Mouse (Mus musculus) embryo, embryonic 11 days (tissue): ENCODE measurements at regions not wholly inside any gene's neighbourhood (a gene's known extent, or its start where the extent isn't known, plus 50 kb on each side); places are given as distances from the start of the nearest gene placed in this dataset.

Experiments
- DNase-seq: peaks from one replicate; pipeline ENCODE4 v3.0.0-alpha.2; 2015

DNA sequence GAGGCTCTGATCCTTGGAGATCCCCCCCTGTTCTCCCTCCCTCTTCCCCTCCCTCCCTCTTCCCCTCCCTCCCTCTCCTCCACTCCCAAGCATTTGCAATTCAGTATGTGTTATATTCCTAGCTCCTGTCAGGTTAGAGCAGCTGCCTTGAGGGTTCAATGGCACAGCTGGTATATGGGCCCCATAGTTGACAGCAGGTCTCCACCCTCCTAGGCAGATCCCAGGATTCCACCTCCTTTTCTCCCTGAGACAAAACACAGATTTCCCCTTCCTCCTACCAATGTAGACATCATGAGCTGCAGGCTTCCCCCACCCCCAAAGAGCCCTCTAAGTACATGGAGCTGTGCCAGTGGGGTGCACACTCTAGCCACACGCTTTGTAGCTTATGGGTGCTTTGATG lies 137.8 kb downstream of the Unc5cl start:
- DNase-seq, result no peak

DNA sequence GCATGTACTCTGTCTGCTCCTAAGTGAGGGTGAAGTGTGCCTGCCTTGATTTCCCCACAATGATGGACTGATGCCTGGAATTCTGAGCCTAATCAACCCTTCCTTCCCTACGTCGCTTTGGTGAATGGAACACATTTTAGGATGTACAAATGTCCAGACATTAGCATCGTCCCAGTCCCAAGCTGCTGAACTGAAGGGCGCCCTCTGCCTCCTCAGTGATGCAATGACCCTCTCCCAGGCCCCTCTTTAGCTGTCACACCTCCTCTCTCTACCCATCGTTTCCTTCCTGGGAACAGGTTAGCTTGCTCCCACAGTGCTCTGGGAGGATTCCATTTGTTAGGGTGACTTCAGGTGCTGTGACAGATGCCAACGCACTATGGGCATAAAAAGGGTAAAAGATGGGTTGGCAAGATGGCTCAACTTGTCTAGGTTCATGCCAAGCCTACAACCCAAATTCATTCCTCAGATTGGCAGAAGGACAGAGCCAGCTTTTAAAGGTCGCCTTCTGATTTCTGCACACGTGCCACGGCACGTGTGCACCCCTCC lies 140.8 kb downstream of the Unc5cl start:
- no peak for DNase-seq

- no peak for DNase-seq
Observed at GRCm38 (mm10) chr17:48596406-48596805, 141.7 kb downstream of the Unc5cl start.

DNA sequence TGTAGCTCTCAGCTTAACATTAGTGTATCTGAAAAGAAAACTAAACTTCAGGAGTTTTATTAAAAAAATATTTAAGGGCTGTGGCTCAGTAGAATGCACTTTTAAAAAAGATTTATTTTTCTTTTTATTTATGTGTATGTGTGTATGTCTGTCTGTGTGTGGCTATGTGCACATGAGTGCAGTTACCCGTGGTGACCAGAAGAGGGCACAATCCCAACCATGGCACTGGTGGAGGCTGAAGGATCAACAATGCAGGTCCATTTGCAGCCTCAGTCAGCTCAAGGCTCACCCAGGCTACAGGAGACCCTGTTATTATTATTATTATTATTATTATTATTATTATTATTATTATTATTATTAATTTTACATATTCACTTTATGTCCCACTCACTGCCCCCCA lies 142.6 kb downstream of the Unc5cl start:
- DNase-seq, result no peak

DNA sequence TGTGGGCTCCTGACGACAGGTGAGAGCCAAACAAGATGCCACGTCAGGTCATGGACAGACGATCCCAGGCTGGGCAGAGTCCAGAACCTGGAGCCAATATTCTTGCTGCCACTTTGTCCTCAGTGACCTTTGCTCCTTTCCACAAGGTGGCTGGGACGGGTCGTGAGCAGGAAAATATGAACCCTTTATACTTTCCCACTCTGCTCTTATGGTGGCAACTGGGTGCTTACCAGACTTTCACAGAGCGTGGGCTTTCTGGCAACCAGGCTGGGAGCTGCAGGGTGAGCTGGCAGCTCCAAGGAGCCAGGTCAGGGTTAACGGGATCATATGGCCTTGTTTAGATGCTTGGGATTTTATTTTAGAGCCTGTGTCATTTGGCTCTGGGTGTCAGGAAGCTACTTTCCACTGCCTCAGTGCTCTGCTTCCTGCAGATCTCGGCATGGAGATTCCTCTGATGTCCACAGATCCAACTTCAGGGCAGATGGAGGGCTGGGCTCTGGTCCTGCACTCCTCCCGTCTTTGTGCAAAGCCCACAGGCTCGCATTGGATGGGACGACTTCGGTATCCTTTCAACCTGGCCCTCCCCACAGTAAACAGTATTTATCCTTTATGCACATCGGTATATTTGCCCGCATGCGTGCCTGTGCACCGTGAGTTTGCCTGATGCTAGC lies 143.9 kb downstream of the Unc5cl start:
- DNase-seq, result no peak

DNA sequence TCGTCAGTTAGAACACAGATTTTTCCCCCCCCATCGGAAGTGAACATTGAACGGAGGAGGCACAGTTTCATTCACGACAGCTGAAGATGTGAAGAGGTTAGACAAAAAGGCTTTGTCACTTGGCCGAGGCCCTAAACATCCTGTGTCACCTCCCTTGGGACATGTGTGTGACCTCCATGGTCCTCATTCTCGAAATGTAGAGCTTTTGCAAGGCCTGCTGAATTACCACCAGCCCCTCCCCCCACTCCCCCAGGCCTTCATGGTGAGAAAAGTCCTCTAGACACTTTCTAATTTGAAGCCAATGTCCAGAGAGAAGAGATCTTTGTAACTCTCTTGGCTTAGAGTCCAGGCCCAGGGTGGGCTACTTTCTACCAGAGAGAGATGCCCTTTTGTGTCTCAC lies 145.5 kb downstream of the Unc5cl start:
- DNase-seq, result peak; percentile 22

DNA sequence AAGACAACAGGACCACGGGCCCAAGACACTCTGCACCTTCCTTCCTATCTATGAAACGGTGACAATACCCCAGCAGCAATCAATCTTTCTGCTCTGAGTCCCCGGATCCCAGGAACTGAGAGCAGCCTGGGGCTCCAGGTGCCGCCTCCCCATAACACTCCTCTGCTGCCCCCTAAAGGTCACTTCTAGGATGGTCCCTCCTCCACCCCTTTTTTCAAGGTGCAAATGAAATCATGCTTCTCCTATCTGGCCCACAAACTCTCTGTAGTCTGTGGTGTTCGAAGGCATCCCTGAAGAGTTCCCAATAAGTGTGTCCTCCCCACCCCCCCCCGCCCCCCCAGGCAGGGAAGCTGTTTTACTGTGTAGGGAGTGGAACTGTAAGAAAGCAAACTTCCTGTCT lies 147.9 kb downstream of the Unc5cl start:
- DNase-seq, result peak; percentile 83

DNA sequence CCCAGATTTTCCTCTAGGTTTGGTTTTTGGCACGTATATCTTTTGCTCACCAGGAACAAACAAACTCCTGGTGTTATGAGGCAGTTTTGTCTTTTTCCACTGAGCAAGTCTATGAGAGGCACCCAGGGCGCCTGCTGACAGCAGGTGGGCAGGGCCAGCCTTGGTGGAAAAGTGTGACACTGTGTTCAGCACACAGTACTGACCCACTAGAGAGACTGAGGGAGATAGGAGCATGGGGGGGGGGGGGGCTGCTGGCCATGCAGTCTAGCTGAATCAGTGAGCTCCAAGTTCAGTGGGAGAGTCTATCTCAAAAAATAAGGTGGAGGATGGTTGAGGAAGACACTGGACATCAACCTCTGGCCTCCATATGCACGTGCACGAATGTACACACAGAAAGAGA lies 152.1 kb downstream of the Unc5cl start:
- DNase-seq, result no peak

DNA sequence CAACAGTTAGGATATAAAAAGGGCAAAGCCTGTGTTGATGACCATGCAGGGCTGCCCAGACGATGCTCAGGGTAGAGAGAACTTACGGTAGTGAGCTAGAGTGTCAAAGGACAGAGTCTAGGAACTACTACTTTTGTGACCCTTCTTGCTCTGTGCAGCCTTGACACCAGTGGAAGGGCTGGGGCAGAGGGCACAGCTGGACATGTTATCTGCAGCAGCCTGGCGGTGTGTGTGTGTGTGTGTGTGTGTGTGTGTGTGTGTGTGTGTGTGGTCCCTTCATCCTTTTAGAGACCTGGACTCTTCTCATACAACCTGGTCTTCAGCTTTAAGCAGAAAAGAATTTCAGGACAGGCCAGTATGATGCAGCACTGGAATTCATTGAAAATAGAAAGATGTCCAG lies 153.6 kb downstream of the Unc5cl start:
- no peak for DNase-seq

GRCm38 (mm10) chr17:48610107-48610506 lies 155.4 kb downstream of the Unc5cl start:
- no peak for DNase-seq

GRCm38 (mm10) chr17:48610806-48611205 lies 156.1 kb downstream of the Unc5cl start:
- no peak for DNase-seq

GRCm38 (mm10) chr17:48613491-48613890 lies 158.8 kb downstream of the Unc5cl start:
- DNase-seq, result no peak

GRCm38 (mm10) chr17:48615248-48615647 lies 160.5 kb downstream of the Unc5cl start:
- no peak for DNase-seq

DNA sequence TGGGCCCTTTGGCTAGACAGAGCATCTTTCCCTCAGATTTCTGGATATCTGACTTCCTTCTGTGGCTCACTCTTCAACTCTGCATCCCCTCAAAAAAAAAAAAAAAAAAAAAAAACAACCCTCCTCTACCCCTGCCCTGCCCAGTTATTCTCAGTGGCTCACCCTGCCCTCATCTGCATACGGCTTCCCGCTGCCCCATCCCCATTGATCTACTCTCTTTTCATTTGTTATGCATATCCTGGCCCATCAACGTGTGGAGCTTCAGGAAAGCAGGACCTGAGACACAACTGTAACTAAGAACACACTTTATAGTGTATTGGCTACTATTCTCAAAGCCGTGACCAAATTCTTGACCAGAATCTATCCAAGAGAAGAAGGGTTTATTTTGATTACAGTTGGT lies 161.5 kb downstream of the Unc5cl start:
- DNase-seq, result no peak

GRCm38 (mm10) chr17:48620896-48621295 lies 166.2 kb downstream of the Unc5cl start:
- no peak for DNase-seq

- no peak for DNase-seq
Observed at GRCm38 (mm10) chr17:48621676-48622075, 167.0 kb downstream of the Unc5cl start.

DNA sequence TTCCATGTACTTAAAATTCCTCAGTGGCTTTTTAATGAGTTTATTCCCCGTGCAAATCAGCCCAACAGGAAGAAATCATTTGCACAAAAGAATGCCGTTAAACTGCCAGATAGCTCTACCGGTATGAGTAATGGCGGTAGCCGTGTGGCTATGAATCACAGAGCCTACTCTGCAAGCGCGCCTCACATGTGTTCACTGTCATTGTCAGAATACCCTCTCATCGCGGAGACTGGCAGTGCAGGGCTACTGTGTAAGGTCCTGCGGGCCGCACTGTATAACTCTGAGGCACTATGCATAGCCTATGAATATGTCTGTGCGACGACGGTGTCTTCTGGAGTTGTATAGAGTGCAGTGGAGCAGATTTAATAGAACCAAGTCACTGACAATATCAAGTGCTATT lies 170.2 kb downstream of the Unc5cl start:
- no peak for DNase-seq

GRCm38 (mm10) chr17:48625971-48626370 lies 171.3 kb downstream of the Unc5cl start:
- DNase-seq, result no peak

DNA sequence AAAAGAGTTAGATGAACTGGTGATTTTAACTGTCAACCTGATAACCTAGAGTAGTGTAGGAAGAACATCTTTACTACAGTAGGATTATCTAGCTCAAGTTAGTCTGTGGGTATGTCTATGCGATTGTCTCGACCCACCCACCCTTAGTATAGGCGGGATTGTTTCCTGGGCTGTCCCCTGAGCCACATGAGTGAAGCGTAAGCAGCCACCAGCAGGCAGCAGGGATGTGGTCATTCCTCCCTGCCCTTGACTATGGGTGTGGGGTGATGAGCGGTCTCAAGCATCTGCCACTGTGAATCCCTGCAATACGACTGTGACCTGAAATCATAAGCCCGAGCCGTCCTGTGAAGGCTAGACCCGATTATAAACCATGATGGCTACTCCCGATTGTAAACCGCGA lies 184.9 kb downstream of the Unc5cl start:
- no peak for DNase-seq

GRCm38 (mm10) chr17:48643533-48644019 lies 188.9 kb downstream of the Unc5cl start:
- DNase-seq, result no peak

DNA sequence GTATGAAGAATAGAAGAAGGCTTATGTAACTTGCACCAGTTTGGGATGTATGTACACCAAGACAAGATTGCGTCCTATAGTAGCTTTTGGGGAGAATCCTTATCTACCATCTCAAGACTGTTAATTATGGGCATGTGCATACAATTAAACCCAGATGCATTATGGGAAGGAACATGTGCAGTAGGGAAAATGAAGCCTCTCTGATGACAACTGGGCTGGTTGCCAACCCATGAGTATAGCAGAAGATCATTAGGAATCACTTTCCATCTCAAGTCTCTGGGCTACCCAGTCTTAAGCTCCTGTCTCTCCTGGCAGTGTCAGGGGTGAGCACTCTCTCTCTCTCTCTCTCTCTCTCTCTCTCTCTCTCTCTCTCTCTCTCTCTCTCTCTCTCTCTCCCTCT lies 190.4 kb downstream of the Unc5cl start:
- DNase-seq, result no peak

GRCm38 (mm10) chr17:48646626-48647195 lies 192.0 kb downstream of the Unc5cl start:
- DNase-seq, result no peak

DNA sequence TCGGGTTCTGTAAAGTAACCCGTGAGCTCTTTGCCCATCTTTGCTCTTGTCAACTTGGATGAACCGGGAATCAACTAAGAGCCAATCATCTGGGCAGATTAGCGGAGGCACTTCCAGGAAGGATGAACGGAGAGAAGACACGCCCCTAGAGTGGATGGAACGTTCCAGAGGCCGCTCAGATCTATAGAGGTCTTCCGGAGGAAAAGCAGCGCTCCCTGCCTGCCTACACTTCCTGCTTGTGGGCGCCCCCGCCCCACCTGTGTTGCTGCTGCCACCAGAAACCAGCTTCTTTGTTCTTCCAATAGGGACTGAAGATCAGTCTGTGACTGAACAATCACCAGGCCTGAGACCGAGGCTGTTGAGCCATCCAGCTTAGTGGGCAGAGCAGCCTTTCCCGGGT lies 192.7 kb downstream of the Unc5cl start:
- DNase-seq, result peak; percentile 29

DNA sequence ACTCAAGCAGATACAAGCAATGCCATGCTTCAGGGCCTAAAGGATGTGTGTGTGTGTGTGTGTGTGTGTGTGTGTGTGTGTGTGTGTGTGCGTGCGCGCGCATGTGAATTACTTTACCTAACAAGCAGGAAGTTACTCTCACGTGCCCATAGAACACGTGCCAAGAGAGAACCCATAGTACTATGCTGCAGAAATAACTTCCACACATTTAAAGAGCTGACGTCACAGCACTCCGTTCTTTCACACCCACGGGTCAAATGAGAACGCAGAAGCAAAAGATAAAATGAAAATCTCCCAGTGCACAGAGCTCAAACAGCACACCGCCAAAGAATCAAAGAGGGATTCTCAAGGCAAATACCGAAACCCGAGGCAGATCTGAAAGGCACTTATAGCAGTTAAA lies 195.9 kb downstream of the Unc5cl start:
- DNase-seq, result no peak

GRCm38 (mm10) chr17:48672749-48673148 lies 218.0 kb downstream of the Unc5cl start:
- DNase-seq, result no peak
